Mouse (Mus musculus): ENCODE results near the gene Rbfox1.

Gene Rbfox1

DNA sequence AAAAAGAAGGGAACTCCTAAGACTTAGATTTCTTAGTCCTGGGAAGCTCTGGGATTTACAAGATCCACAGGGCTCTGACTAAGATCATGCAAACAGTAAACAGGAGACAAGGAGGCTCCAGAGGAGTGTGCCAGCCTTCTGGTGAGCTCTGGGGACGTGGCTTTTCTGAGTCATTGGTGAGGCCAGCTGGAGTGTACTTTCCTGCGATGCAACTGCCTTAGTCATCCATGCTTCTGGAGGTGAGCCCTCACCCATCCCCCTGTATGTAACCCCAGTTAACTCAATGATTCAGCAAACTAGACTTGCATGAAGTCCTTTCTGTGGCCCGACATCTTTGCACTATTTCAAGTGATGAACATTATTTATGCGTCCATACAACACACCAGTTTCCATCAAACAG, 1078.4 kb downstream of the Rbfox1 start:
- DNase-seq: peak; percentile 50 to 69

DNA sequence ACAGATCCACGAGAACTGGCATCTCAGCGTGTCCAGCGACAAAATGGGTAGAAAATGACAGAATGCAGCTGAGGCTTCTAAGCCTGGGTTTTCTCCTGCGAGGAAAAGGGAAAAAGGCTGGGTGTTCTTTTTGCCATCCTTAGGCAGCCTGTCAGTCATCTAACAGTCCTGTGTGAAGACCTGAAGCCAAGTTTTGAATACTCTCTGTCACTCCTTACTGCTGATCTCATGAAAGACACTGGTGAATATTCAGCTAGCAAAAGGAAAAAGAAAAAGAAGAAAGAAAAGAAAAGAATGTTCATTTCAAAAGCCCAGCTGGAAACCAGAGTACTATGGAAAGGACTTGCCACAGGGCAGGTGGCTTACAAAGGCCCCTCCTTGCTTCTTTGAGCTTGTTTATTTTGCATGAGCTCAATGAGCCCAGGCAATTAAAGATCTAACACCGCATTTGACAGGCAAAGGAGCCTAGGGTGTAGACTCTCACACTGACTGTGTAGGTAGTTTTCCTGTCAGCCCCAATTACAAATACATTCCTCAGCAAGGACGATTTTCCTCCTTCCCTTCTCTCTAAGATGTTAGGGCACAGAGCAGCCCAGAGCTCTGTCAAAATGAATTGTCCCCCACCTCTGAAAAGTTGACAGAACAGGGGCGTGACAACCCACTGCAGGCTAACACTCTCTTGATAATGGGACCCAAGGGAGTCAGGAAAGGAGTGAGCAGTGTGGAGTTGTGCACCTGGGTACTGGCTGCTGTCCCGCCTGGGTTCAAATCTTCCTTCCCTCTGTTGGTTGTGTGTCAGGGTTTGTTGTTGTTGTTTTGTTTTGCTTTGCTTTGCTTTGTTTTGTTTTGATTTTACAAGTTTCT, 1079.8 kb downstream of the Rbfox1 start:
- DNase-seq: no peak

- DNase-seq: no peak
Measured at GRCm38 (mm10) chr16:6969986-6970385, 1084.8 kb downstream of the Rbfox1 start.

- no peak for DNase-seq
Measured at GRCm38 (mm10) chr16:6976341-6976740, 1091.2 kb downstream of the Rbfox1 start.

- DNase-seq: no peak
Measured at GRCm38 (mm10) chr16:6983947-6984346, 1098.8 kb downstream of the Rbfox1 start.

DNA sequence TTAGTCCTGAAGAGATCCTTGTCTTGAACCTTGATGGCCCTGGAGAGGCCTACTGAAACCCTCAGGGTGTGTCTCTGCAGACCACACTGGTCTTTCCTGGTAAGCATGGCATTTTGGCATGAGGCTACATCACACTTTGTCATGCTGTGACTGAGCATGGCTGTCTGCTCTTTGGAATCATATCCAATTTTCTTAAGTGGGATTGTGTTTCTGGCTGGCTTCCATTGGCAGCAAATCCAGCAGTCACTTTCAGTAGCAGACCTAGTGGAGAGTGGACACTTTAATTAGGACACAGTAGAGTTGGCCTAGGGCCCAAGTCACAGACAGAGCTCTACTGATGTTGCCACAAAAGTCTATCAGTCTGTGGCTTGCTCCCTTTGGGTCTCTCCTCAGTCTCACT, 1100.9 kb downstream of the Rbfox1 start:
- DNase-seq: peak; percentile 71 to 75

DNA sequence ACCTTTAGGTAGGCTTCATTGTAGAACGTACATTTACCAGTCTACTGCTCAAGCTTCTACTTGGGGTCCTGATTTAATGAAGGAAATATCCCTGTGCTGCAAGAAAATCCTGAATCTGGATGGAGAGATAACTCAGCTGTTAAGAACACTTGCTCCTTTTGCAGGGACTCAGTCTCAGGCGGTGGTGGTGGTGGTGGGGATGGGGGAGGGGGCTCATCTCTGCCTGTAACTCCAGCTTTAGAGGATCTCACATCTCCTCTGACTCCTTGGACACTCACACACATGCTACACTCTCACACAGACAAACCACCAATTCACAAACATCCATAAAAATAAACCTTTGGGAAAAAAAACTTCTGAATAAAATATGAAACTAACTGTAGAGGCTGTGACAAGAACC, 1101.3 kb downstream of the Rbfox1 start:
- DNase-seq: no peak

DNA sequence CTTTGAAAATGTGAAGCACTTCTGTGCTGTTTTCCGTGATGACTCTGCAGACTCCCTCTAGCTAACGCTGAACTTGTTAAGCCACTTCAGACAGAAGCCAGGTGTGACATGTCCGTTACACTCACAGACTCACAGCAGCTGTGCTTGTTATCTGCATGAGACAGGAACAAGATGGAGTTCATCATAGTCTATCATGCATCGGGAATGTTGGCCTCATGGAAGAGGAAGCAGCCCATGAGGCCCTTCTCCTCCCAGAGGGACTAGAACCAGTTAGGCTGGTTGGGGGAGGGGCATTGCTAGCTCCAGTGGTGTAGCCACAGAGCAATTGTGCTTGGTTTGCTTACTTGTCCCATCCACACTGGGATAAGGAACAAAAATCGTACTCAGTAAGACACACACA, 1107.1 kb downstream of the Rbfox1 start:
- DNase-seq: no peak

DNA sequence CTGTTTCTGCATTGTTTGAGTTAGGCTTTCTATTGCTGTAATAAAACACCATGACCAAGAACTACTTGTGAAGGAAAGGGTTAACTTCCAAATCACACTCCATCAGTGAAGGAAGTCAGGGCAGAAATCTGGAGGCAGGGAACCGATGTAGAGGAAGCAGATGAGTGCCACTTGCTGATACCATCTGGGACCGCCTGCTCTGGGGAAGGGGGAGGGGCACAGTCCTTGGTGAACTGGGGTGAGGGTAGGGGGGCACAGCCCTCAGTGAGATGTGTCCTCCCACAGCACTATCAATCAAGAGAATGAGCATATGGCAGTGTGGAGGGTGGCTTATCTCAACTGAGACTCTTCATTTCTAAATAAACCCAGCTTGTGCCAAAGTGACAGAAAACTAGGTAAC, 1108.0 kb downstream of the Rbfox1 start:
- no peak for DNase-seq

- no peak for DNase-seq
Measured at GRCm38 (mm10) chr16:6997109-6997508, 1112.0 kb downstream of the Rbfox1 start.

GRCm38 (mm10) chr16:6997834-6998233, 1112.7 kb downstream of the Rbfox1 start:
- DNase-seq: no peak

GRCm38 (mm10) chr16:7004565-7004964, 1119.4 kb downstream of the Rbfox1 start:
- DNase-seq: peak; percentile 25 to 37

- DNase-seq: peak; percentile 45 to 58
Measured at GRCm38 (mm10) chr16:7005478-7005877, 1120.3 kb downstream of the Rbfox1 start.

- peak; percentile 84 to 89 for DNase-seq
Measured at GRCm38 (mm10) chr16:7017310-7017709, 1132.2 kb downstream of the Rbfox1 start.

DNA sequence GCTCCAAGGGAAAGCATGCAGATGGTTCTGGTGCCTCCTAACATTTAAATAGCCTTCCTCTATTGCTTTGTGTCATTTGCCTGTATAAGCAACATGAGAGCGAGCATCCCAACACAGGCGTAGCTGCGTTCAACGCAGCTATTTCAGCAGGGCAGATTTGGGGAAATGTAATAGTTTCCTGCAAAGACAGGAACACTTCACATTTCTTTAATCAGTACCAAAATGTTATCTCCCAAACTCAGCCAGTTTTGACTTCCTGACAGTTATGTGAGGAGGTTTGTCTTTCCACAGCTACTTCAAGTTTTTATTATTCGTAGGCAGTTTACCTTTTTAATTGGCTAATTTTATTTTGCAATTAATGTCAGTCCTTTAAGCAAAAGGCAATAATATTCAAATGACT, 1149.1 kb downstream of the Rbfox1 start:
- DNase-seq: no peak

DNA sequence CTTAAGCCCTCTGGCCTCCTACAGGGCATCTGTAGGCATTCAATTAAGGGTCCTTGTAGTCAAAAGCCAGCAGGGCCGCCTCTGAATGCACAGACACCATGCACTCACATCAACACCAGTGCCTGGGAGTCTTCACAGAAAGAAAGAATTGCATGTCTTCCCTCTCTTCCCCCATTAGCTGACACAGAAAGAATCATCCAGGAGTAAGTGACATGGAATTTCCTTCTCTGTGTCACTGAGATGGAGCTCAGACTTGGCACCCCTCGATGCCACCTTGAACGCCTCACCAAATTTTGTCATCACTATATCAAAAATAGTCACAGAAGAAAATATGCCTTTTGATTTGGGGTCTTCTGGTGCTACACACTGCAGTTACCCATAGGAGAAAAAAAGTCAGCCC, 1151.4 kb downstream of the Rbfox1 start:
- no peak for DNase-seq

- DNase-seq: no peak
Measured at GRCm38 (mm10) chr16:7036988-7037387, 1151.8 kb downstream of the Rbfox1 start.

- DNase-seq: no peak
Measured at GRCm38 (mm10) chr16:7038639-7039260, 1153.6 kb downstream of the Rbfox1 start.

- DNase-seq: peak in 1 of 2 experiments; percentile 37
Measured at GRCm38 (mm10) chr16:7039404-7040367, 1154.5 kb downstream of the Rbfox1 start.

GRCm38 (mm10) chr16:7040691-7041090, 1155.5 kb downstream of the Rbfox1 start:
- DNase-seq: no peak

DNA sequence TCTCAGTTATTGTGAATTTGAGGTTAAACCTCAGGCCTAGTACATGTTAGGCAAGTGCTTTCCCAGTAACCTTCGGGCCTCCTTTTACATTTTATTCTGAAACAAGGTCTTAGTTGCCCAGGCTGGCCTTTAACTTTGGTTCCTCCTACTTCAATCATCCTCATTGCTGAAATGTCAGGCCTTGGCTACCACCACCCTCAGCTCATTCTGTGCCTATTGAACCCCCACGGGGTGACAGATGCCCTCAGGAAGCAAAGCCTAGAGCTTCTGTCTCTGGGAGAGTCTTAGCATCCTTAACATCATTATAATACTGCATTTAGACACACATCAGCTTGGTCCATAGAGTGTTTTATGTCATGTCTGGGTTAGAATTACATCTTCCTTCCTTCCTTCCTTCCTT, 1162.3 kb downstream of the Rbfox1 start:
- peak; percentile 51 to 68 for DNase-seq

GRCm38 (mm10) chr16:7049162-7049971, 1164.2 kb downstream of the Rbfox1 start:
- DNase-seq: peak; percentile 61 to 65
